Mouse (Mus musculus) adrenal gland, postnatal 36 days (tissue): ENCODE data around the gene 1110008P14Rik. TPM values are rescaled to one million over a fixed set of nuclear protein-coding genes. Genes with fewer than 3 reads are reported as not detected.

ENCODE experiments used
- DNase-seq, 2 experiments: peaks; one replicate each; pipeline ENCODE4 v3.0.0; 2021; ENCODE audit warnings: mixed read lengths in 1 of 2
- total RNA-seq, 2 experiments: library from RNA; stranded (reverse); gene quantifications; 2 replicates each; pipeline ENCODE4 v1.2.3; 2021

1110008P14Rik gene
- total RNA-seq, 2 experiments from 2014 or later = 175 to 184 TPM

GRCm38 (mm10) chr2:32411407-32411806, 29.7 kb upstream of the 1110008P14Rik start:
- DNase-seq = no peak

GRCm38 (mm10) chr2:32408429-32409424, 27.0 kb upstream of the 1110008P14Rik start:
- DNase-seq = no peak

- DNase-seq = no peak
Measured at GRCm38 (mm10) chr2:32407144-32407824, 25.5 kb upstream of the 1110008P14Rik start.

GRCm38 (mm10) chr2:32404663-32405062, 22.9 kb upstream of the 1110008P14Rik start:
- DNase-seq = peak; percentile 94 to 95

- no peak for DNase-seq
Measured at GRCm38 (mm10) chr2:32396695-32397094, 15.0 kb upstream of the 1110008P14Rik start.

GRCm38 (mm10) chr2:32395946-32396621, 14.3 kb upstream of the 1110008P14Rik start:
- DNase-seq = peak; percentile 93 to 94

GRCm38 (mm10) chr2:32395484-32395945, 13.8 kb upstream of the 1110008P14Rik start, which contains the start of gene Ptges2:
TSS of gene Ptges2 (plus strand) at chr2:32395896.
- peak; percentile 92 to 93 for DNase-seq

- DNase-seq = peak; percentile 55 to 63
Measured at GRCm38 (mm10) chr2:32394973-32395372, 13.2 kb upstream of the 1110008P14Rik start.

- peak in 1 of 2 experiments; percentile 40 for DNase-seq
Measured at GRCm38 (mm10) chr2:32392063-32392462, 10.3 kb upstream of the 1110008P14Rik start.

- DNase-seq = no peak
Measured at GRCm38 (mm10) chr2:32390871-32391270, 9.1 kb upstream of the 1110008P14Rik start.

GRCm38 (mm10) chr2:32389157-32389556, 7.4 kb upstream of the 1110008P14Rik start:
- DNase-seq = no peak

- peak in 1 of 2 experiments; percentile 53 for DNase-seq
Measured at GRCm38 (mm10) chr2:32387706-32388490, 6.2 kb upstream of the 1110008P14Rik start, which contains the start of gene Lcn2. TSS of gene Lcn2 (minus strand) at chr2:32388252.

- DNase-seq = no peak
Measured at GRCm38 (mm10) chr2:32382689-32383088, 951 bp upstream of the 1110008P14Rik start.

GRCm38 (mm10) chr2:32381141-32381774, 480 bp downstream of the 1110008P14Rik start:
- DNase-seq = peak; percentile 59 to 62

GRCm38 (mm10) chr2:32380001-32380500, 1.7 kb downstream of the 1110008P14Rik start:
- peak; percentile 80 to 86 for DNase-seq

GRCm38 (mm10) chr2:32376963-32377362, 4.8 kb downstream of the 1110008P14Rik start:
- DNase-seq = no peak

- DNase-seq = no peak
Measured at GRCm38 (mm10) chr2:32375317-32375940, 6.3 kb downstream of the 1110008P14Rik start.

- DNase-seq = no peak
Measured at GRCm38 (mm10) chr2:32374191-32374590, 7.5 kb downstream of the 1110008P14Rik start.

GRCm38 (mm10) chr2:32367315-32367714, 14.4 kb downstream of the 1110008P14Rik start:
- DNase-seq = no peak

- DNase-seq = no peak
Measured at GRCm38 (mm10) chr2:32364121-32364520, 17.6 kb downstream of the 1110008P14Rik start.
